Mouse (Mus musculus) embryonic fibroblast, embryonic 13.5 days (primary cell): ENCODE data around the gene Arid1b.

Source experiments
- CTCF ChIP-seq: IDR thresholded peaks from 2 replicates; pipeline ENCODE4 v1.5.1; 2011; ENCODE audit warnings: mild to moderate bottlenecking, control low read depth, low read length, moderate library complexity, borderline replicate concordance; ENCODE audit not compliant: insufficient read depth
- POLR2A ChIP-seq: IDR thresholded peaks from 2 replicates; pipeline ENCODE4 v1.6.1; 2011; ENCODE audit warnings: low read depth, mild to moderate bottlenecking, control low read depth, low read length, moderate library complexity

- TF ChIP-seq CTCF, result no peak
- TF ChIP-seq POLR2A, result no peak
Measured at GRCm38 (mm10) chr17:5377151-5377929, 383.2 kb downstream of the Arid1b start.
